Mouse (Mus musculus): ENCODE measurements at regions not wholly inside any gene's neighbourhood (a gene's known extent, or its start where the extent isn't known, plus 50 kb on each side); places are given as distances from the start of the nearest gene placed in this dataset.

- no peak for DNase-seq
Measured at GRCm38 (mm10) chr1:183756716-183757115, 256.4 kb upstream of the Dusp10 start.

GRCm38 (mm10) chr1:183763864-183764726, 249.0 kb upstream of the Dusp10 start:
- no peak for DNase-seq

- no peak for DNase-seq
Measured at GRCm38 (mm10) chr1:183772844-183773243, 240.3 kb upstream of the Dusp10 start.

- DNase-seq: no peak
Measured at GRCm38 (mm10) chr1:183780180-183780579, 232.9 kb upstream of the Dusp10 start.

GRCm38 (mm10) chr1:183780779-183781178, 232.3 kb upstream of the Dusp10 start:
- DNase-seq: no peak

GRCm38 (mm10) chr1:183783440-183784130, 229.5 kb upstream of the Dusp10 start:
- no peak for DNase-seq

- no peak for DNase-seq
Measured at GRCm38 (mm10) chr1:183792230-183792813, 220.8 kb upstream of the Dusp10 start.

GRCm38 (mm10) chr1:183793324-183793723, 219.8 kb upstream of the Dusp10 start:
- DNase-seq: no peak

GRCm38 (mm10) chr1:183793913-183794445, 219.1 kb upstream of the Dusp10 start:
- DNase-seq: no peak

GRCm38 (mm10) chr1:183802351-183802750, 210.8 kb upstream of the Dusp10 start:
- DNase-seq: no peak

- DNase-seq: no peak
Measured at GRCm38 (mm10) chr1:183803357-183803756, 209.7 kb upstream of the Dusp10 start.

GRCm38 (mm10) chr1:183803826-183804225, 209.3 kb upstream of the Dusp10 start:
- no peak for DNase-seq

GRCm38 (mm10) chr1:183804295-183804694, 208.8 kb upstream of the Dusp10 start:
- DNase-seq: no peak

GRCm38 (mm10) chr1:183806864-183807730, 206.0 kb upstream of the Dusp10 start:
- DNase-seq: no peak

- no peak for DNase-seq
Measured at GRCm38 (mm10) chr1:183808168-183808567, 204.9 kb upstream of the Dusp10 start.

- DNase-seq: no peak
Measured at GRCm38 (mm10) chr1:183820555-183820954, 192.5 kb upstream of the Dusp10 start.

- no peak for DNase-seq
Measured at GRCm38 (mm10) chr1:183826300-183826699, 186.8 kb upstream of the Dusp10 start.

- DNase-seq: no peak
Measured at GRCm38 (mm10) chr1:183845135-183845534, 168.0 kb upstream of the Dusp10 start.

GRCm38 (mm10) chr1:183853956-183854613, 159.0 kb upstream of the Dusp10 start:
- peak; percentile 61 for DNase-seq

GRCm38 (mm10) chr1:183865111-183865510, 148.0 kb upstream of the Dusp10 start:
- DNase-seq: no peak

GRCm38 (mm10) chr1:183865586-183865985, 147.5 kb upstream of the Dusp10 start:
- DNase-seq: no peak

- no peak for DNase-seq
Measured at GRCm38 (mm10) chr1:183868965-183869364, 144.1 kb upstream of the Dusp10 start.
